Mouse (Mus musculus): ENCODE data around the gene Spred2. TPM values are rescaled to one million over a fixed set of nuclear protein-coding genes. Genes with fewer than 3 reads are reported as not detected.
"Not testable (repeated sequence)": the region's sequence is repeated elsewhere in the genome, so short reads cannot be mapped to it uniquely, and the experiment has no call there.

Spred2 gene
- polyA plus RNA-seq, 1 experiment: 15.1 TPM

DNA sequence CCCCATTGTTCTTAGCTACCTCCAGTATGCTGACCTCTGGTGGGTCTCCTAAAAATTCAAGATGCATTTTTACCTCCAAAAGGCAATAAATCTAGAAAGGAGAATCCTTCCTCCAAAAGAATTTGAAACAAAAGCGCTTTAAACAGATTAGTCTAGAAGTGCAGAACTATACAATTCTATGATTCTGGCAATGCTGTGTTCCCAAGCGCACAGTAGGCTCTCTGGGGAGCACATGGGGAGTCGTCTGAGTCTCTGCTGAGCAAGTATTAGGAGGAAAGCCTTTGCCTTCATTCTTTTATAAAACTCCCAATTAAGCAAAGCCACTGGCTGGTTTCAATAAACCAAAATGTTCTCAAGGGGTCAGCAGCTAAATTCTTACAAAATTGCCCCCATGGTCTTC, 129.8 kb downstream of the Spred2 start:
- no peak for DNase-seq (ENCODE audit: low read depth)

DNA sequence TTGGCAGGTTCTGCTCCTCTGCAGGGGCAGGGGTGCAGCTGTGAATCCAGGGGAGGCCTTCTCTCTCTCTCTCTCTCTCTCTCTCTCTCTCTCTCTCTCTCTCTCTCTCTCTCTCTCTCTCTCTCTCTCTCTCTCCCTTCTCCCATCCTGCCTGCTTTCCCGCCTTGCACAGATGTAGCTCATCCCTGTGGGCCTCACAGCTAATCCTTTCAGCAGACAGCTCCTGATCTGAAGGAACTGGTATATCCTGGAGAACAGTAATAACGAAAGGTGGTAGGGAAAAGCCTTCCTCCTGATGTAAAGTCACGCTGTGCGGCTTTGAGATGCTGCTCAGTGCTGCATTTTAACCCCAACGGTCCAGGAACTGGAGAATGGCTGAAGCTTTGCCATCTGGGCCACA, 130.4 kb downstream of the Spred2 start:
- no peak for DNase-seq (ENCODE audit: low read depth)

DNA sequence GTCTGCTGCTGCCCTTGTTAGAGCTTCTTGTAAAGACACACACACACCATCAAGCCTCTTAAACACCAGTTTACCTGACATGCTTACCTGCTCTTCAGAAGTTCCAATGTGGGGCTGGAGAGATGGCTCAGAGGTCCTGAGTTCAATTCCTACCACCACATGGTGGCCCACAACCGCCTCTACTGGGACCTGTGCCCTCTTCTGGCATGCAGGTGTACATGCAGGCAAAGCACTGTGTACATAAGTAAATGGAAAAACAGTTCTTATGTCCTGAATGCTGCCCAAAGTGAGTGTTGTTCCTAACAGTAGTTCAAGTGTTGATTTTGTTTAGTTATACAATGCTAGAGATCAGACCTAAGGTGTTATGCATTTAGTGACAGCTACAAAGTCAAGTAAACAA, 132.0 kb downstream of the Spred2 start:
- no peak for DNase-seq (ENCODE audit: low read depth)

DNA sequence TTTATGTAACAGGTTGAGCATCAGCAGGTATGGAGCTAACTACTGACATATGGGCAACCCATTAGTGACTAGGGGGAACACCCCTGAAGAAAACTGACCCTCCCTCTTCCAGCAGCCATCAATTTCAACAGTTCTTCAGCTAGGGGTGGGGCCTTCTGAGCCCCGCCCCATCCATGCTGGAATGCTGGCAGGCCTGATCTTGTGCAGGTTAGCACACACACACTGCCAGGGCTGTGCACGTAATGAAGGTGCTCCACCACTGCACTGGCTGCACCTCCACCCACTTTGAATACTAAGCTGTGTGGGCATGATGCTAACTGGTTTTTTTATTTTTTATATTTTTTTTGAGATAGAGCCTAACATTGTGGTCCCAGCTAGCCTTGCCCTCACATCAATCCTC, 133.3 kb downstream of the Spred2 start:
- no peak for DNase-seq (ENCODE audit: low read depth)

- DNase-seq (ENCODE audit: low read depth): no peak
Observed at GRCm38 (mm10) chr11:20059736-20060135, 135.6 kb downstream of the Spred2 start.

DNA sequence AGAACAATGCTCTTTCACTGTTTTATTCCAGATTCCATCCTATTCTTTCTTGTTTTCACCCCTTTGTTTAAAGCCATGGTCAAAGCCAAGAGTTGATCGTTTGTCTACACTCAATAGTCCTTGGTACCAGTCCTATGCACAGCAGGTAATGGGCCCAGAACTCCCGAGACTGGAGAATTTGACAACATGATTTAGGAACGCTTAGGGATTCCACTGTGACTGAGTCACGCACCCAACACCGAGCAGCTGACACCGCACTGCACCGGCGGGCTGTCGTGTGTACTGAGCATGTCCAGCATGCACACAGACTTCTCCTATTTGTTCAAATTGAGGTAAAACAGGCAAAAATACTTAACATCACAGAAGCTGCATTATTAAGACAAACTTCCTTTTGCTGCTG, 138.6 kb downstream of the Spred2 start:
- DNase-seq (ENCODE audit: low read depth): not testable (repeated sequence)

DNA sequence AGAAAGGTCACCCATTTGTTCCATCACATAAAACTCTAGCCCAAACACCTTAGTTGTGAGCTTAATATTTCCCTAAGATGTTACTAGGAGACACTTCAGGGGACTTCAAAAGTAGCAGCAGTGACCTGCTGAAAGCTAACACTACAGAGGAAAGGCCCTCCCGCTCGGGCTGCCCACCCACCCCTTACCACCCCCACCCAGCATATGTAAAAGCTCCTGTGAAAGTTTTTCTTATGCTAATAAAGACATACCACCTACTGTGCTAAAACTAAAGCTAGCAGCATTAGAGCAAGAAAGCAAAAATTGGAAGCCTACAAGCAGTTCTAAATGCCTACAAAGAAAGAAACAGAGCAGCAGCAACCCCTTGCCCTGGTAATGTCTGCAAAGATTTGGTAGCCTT, 139.9 kb downstream of the Spred2 start:
- not testable (repeated sequence) for DNase-seq (ENCODE audit: low read depth)

DNA sequence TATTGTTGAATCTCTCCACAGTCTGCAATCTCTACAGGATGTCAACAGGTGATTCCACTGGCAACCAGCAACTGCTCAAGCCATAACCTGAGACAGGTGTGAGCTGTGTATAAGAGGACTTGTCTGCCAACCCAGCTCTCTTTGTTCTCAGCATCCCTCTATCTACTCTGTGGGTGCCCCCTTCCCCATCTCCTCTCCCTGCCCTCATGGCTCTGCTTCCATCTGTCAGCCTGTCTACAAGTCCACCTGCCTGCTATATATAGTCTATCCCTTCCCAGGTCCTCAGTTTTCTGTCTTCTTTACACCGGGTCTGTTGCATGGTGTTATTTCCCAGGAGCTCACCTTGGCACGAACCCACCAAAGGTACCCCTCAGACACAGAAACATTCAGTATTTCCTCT, 140.8 kb downstream of the Spred2 start:
- no peak for DNase-seq (ENCODE audit: low read depth)

DNA sequence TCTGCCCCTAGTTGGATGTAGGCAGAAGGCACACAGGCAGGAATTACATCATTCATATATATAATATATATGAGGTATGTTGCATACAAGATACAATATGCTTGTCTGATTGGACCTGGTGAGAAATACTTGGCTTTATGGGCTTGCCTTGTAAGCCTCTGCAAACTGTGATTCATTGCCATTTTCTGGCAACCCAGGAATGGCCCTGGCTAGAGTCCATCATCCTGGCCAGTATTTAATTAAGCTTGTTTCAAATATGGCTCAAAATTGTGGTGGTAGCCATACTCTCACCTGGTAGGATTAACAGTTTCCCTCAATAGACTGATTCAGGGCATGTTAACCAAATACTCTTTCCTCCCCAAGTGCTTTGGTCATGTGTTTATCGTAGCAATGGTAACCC, 141.9 kb downstream of the Spred2 start:
- no peak for DNase-seq (ENCODE audit: low read depth)

DNA sequence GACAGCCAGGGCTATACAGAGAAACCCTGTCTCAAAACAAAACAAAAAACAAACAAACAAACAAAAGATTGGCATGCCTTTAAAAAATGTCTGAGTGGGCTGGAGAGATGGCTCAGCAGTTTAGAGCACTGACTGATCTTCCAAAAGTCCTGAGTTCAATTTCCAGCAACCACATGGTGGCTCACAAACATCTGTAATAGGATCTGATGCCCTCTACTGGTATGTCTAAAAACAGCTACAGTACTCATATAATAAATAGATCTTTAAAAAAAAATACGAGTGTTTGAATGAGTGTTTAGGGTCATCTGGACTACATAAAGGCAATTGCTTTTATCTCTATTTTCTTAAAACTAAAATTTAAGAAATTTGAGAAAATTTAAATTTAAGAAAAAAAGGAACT, 143.3 kb downstream of the Spred2 start:
- DNase-seq (ENCODE audit: low read depth): no peak

- no peak for DNase-seq (ENCODE audit: low read depth)
Observed at GRCm38 (mm10) chr11:20068346-20069004, 144.3 kb downstream of the Spred2 start.

- no peak for DNase-seq (ENCODE audit: low read depth)
Observed at GRCm38 (mm10) chr11:20072174-20072573, 148.0 kb downstream of the Spred2 start.

DNA sequence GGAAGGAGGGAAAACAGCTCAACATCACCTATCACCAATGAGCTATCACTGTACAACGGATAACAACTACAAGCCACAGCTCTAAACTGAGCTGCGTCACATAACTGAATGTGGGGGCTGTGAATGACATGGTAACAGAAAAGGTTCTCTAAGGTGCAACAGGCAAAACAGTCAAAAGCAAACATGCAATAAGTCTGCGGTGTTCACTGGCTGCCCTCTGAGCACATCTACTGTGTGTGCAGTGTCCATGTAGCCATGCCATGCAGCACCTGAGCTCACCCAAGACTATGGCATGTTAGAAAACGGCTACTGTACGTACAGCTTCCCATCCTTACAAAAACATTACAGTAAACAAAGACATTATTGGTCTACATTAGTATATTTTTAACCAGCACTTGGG, 148.7 kb downstream of the Spred2 start:
- no peak for DNase-seq (ENCODE audit: low read depth)

Other genes with a start within 250 kb of the Spred2 start
- 30.4 and 33.4 TPM in 2 replicates for gene Actr2, start 188.5 kb downstream of the Spred2 start, polyA plus RNA-seq (2012; rRNA removed)